8 mouse cellular contexts compared by ENCODE assay signal in the genomic region with DNA sequence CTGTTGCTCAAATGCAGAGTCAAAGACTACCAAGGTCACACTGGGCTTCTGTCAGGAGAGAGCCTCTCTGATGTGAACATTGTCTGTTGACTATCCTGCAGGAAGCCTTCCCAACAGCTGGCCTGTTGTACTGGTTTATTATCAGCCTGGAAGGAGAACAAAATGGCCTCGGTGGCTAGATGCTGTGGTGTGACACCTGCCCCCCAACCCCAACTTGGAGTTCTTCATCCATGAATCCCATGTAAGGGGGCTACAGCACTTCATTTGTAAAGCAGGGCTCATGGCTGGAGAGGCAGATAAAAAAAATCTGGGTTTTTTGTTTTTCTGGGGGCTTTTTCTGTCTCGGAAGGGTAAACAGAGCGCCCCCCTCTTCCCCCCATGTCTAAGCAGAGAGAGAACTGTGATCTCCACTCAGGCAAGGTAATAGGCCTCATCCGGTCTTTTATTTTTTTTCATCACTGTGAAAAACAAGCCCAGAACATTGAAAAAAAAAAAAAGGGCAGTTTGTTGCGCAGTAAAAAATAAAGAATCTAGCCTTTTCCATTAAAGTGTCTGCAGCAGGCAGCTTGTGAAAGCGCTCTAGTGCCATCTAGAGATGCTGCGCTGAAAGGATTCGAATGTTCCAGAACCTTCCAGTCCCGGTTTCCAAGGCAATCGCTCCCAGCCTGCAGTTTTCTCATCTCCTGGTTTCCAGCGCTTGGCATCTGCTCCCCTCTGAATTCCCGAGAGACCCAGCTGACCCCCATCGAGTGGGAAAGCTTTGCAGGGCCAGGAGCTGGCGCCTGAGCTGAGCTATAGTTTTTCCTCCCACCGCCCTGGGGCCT.
DNase-seq lines count a peak whose midpoint lies in the region; ATAC-seq and TF ChIP-seq lines count a peak whose summit lies in the region.

No protein-coding gene starts in this region.

- H3K9me3 ChIP-seq in forebrain, embryonic 12.5 days, result no peaks in the 10 kb centered on the region
- H3K9me3 ChIP-seq in heart, embryonic 16.5 days (replicated peaks; ENCODE audit: control insufficient read depth, low read length), result no peaks in the 10 kb centered on the region
- H3K9me3 ChIP-seq in neural tube, embryonic 15.5 days (replicated peaks), result no peaks in the 10 kb centered on the region

- peak; percentile 48 for TF ChIP-seq CTCF in liver, adult 2 months (IDR thresholded peaks at IDR 0.05; ENCODE audit: low read depth, low read length)

- no peak overlapping the region for H3K4me2 ChIP-seq in forebrain, embryonic 12.5 days
- H3K4me2 ChIP-seq in heart, embryonic 16.5 days (ENCODE audit: low read depth, low read length), result peak overlapping the region; percentile 24; the same call in 1 of the 2 replicates
- peak overlapping the region; percentile 34 for H3K4me2 ChIP-seq in neural tube, embryonic 15.5 days

- peak overlapping the region; percentile 33; the same call in 1 of the 2 replicates for H3K9ac ChIP-seq in forebrain, embryonic 12.5 days
- H3K9ac ChIP-seq in heart, embryonic 16.5 days (ENCODE audit: low read length), result peak overlapping the region; percentile 62
- no peak overlapping the region; the same call in 1 of the 2 replicates for H3K9ac ChIP-seq in liver, adult 2 months (ENCODE audit: low read depth, low read length)
- H3K9ac ChIP-seq in neural tube, embryonic 15.5 days (replicated peaks), result 0 out of 2 replicates have a peak overlapping the region, but pooled peaks have one; percentile 37

- peak; percentile 35 for DNase-seq in CD4-positive helper T cell, adult 2 months (ENCODE audit: low read depth, low spot score)
- DNase-seq in brain, embryonic 18.5 days (ENCODE audit: low read depth, low spot score), result peak; percentile 85
- peak; percentile 86 for DNase-seq in kidney, postnatal 14 days
- DNase-seq in liver, adult 2 months (ENCODE audit: extremely low read depth, low read depth, low spot score), result peak; percentile 48
- DNase-seq in testis, postnatal 14 days (ENCODE audit: low spot score), result peak; percentile 76

- whole genome bisulfite sequencing in forebrain, embryonic 12.5 days, result 16% methylated on average over 15 of the region's 15 CpGs
- 21% methylated on average over 15 of the region's 15 CpGs for WGBS in heart, embryonic 16.5 days
- 32% methylated on average over 15 of the region's 15 CpGs for WGBS in liver, adult 2 months
- WGBS in neural tube, embryonic 15.5 days, result 15% methylated on average over 15 of the region's 15 CpGs

- no peaks in the 10 kb centered on the region for H3K27me3 ChIP-seq in forebrain, embryonic 12.5 days
- no peaks in the 10 kb centered on the region for H3K27me3 ChIP-seq in heart, embryonic 16.5 days (ENCODE audit: control insufficient read depth, insufficient read depth, low read length)
- no peaks in the 10 kb centered on the region for H3K27me3 ChIP-seq in liver, adult 2 months (ENCODE audit: control insufficient read depth, insufficient read depth, low read length)
- 0 out of 2 replicates have a peak, but pooled peaks cover 2% of the 10 kb centered on the region for H3K27me3 ChIP-seq in neural tube, embryonic 15.5 days (replicated peaks)

- H3K4me3 ChIP-seq in forebrain, embryonic 12.5 days (replicated peaks), result no peak overlapping the region
- H3K4me3 ChIP-seq in heart, embryonic 16.5 days (ENCODE audit: low read length), result no peak overlapping the region
- H3K4me3 ChIP-seq in liver, adult 2 months (ENCODE audit: insufficient read depth, low read depth, low read length), result no peak overlapping the region
- H3K4me3 ChIP-seq in neural tube, embryonic 15.5 days (replicated peaks), result no peak overlapping the region

- no peaks in the 10 kb centered on the region for H3K79me2 ChIP-seq in liver, adult 2 months (ENCODE audit: control insufficient read depth, insufficient read depth, low read length)

- ATAC-seq in forebrain, embryonic 12.5 days (ENCODE audit: low FRiP score), result peak; percentile 76
- peak; percentile 74 for ATAC-seq in heart, embryonic 16.5 days (replicated peaks; ENCODE audit: extremely low read depth, insufficient read depth, low FRiP score)
- ATAC-seq in neural tube, embryonic 15.5 days (ENCODE audit: low FRiP score), result peak; percentile 87

- peak overlapping the region; percentile 80 for H3K27ac ChIP-seq in forebrain, embryonic 12.5 days
- peak overlapping the region; percentile 60 for H3K27ac ChIP-seq in heart, embryonic 16.5 days (ENCODE audit: low read length)
- no peak overlapping the region for H3K27ac ChIP-seq in liver, adult 2 months (replicated peaks; ENCODE audit: insufficient read depth, low read depth, low read length)
- peak overlapping the region; percentile 79 for H3K27ac ChIP-seq in neural tube, embryonic 15.5 days (replicated peaks)

- peaks cover 14% of the 10 kb centered on the region for H3K4me1 ChIP-seq in forebrain, embryonic 12.5 days
- H3K4me1 ChIP-seq in heart, embryonic 16.5 days (ENCODE audit: control insufficient read depth, insufficient read depth, low read length), result peaks cover 8% of the 10 kb centered on the region; the same call in 1 of the 2 replicates
- H3K4me1 ChIP-seq in liver, adult 2 months (ENCODE audit: control insufficient read depth, insufficient read depth, low read length), result no peaks in the 10 kb centered on the region
- peaks cover 19% of the 10 kb centered on the region for H3K4me1 ChIP-seq in neural tube, embryonic 15.5 days

- no peaks in the 10 kb centered on the region for H3K36me3 ChIP-seq in forebrain, embryonic 12.5 days (replicated peaks)
- H3K36me3 ChIP-seq in heart, embryonic 16.5 days (ENCODE audit: control insufficient read depth, insufficient read depth), result no peaks in the 10 kb centered on the region
- no peaks in the 10 kb centered on the region for H3K36me3 ChIP-seq in liver, adult 2 months (ENCODE audit: control insufficient read depth, insufficient read depth, low read length)
- H3K36me3 ChIP-seq in neural tube, embryonic 15.5 days, result no peaks in the 10 kb centered on the region

- TF ChIP-seq POLR2A in liver, adult 2 months (IDR thresholded peaks at IDR 0.05; ENCODE audit: extremely low read depth, insufficient read depth, low read length), result no peak

Comparison
In these comparisons a context has a peak if more than half of its experiments do, and no peak if none do; other contexts are left out.
1. DNase-seq: peak in every context shown above with its lines; median percentile 86 in kidney, postnatal 14 days; 85 in brain, embryonic 18.5 days; 76 in testis, postnatal 14 days; 48 in liver, adult 2 months; 35 in CD4-positive helper T cell, adult 2 months.